Mouse (Mus musculus) erythroid progenitor cell, adult 5-6 weeks (primary cell): Measurements from ENCODE around the gene Gm7694. TPM values are rescaled to one million over a fixed set of nuclear protein-coding genes. Genes with fewer than 3 reads are reported as not detected.

Experiments
- ATAC-seq: replicated peaks from 2 replicates; pipeline ENCODE4 v1.8.0; 2016; ENCODE audit warnings: moderate number of reproducible peaks, mild to moderate bottlenecking, moderate TSS enrichment, inconsistent platforms; ENCODE audit not compliant: poor library complexity, low FRiP score, severe bottlenecking
- total RNA-seq, 2 experiments: library from RNA; stranded (forward) in 1 of 2; stranded (reverse) in 1 of 2; fragments of 150-400 nt in 1 of 2; fragments of 186-747, 209-891 nt in 1 of 2; gene quantifications; 2 replicates each; pipeline versions ENCODE4 v1.2.3 to v1.2.4; 2015 to 2017; ENCODE audit warnings: low replicate concordance in 2 of 2

Gene Gm7694
- total RNA-seq, 2 experiments from 2014 or later = 12.6 to 29.0 TPM

DNA sequence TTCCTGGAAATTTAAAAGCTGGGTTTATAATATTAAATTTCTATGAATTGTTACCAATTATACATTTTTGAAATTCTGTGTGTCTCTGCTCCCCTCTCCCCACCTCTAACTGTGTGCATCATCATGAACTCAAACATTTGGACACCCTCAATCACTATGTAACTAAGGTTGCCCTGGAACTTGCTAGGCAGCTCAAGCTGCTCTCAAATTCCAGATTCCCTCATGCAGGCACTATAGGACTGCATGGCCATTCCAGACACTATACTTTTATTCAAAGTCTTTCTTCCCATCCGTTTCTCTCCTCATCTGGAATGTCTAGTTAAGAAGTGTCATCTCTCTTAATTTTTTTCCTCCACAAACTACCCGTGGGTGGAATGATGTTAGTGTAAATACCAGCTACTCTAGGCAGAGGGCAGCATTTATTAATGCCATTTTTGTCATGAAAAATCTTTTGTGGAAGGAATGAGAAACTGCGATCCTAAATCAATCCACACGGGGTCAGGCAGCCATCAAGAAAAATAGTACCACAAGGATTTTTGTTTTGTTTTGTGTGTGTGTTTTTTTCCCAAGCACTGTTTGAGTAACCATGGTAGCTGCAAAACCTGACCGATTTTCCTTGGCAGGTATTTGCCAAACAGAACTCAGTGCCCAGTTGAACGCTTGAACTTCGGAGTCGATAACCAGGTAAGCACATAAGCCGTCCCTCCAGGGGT is 13.7 kb downstream of the Gm7694 start:
- no peak for ATAC-seq

GRCm38 (mm10) chr1:170282415-170283129 is 23.6 kb downstream of the Gm7694 start:
- no peak for ATAC-seq

- ATAC-seq = no peak
Measured at GRCm38 (mm10) chr1:170277016-170277415, 29.1 kb downstream of the Gm7694 start, which contains the start of gene Sh2d1b1. TSS of gene Sh2d1b1 (plus strand) at chr1:170277320.

GRCm38 (mm10) chr1:170273252-170273651 is 32.9 kb downstream of the Gm7694 start:
- ATAC-seq = no peak

DNA sequence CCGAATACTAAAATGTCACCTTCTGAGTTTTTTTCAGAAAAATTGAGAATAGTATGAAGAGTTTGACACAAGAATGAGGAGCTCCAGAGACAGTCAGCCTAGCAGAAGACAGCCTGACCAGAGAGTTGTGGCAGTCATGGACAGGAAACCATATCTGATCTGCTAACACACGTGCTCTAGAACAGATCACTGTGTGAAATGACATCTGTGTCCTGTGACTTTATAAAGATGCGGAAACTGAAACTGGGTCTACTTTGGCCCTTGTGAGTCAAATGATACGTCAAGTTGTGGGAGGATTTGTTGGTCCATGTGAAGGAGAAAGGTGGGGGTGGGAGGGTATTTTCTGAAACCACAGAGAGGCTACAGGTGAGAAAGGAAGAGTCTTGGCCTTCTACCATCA is 35.4 kb downstream of the Gm7694 start:
- no peak for ATAC-seq

DNA sequence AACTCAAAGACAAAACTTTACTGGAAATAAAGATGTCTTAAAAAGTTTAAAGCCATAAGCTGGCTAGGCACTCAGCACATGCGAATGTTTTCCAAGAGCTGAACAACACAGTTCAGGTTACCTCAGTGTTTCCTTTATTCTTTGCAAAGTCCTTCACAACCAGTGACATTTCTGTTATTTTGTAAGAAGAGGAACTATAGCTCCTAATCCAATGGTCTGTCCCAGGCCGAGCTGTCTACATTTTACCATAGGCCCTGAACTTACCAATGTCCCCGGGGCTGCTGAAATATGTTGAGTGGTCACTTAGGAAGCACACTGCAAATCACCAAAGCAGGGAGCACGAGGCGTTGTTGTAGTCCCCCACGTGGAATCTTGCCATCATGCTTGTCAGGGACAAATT is 35.9 kb downstream of the Gm7694 start:
- ATAC-seq = no peak

GRCm38 (mm10) chr1:170255560-170255910 is 50.6 kb downstream of the Gm7694 start:
- peak; percentile 90 for ATAC-seq

- ATAC-seq = no peak
Measured at GRCm38 (mm10) chr1:170254893-170255559, 51.1 kb downstream of the Gm7694 start.

Other genes starting within 250 kb of the Gm7694 start
- 0.36 and 0.42 TPM in 2 replicates for gene Ddr2, start 195.6 kb downstream of the Gm7694 start, total RNA-seq (2015; ENCODE audit: low replicate concordance)
- gene Ddr2, start 195.6 kb downstream of the Gm7694 start, total RNA-seq (2017; ENCODE audit: low replicate concordance) = 0.90 TPM in 1 of 2 replicates, not detected in the other
- gene Uap1, start 131.4 kb downstream of the Gm7694 start, total RNA-seq (2015; ENCODE audit: low replicate concordance) = 43.6 and 45.7 TPM in 2 replicates
- gene Uap1, start 131.4 kb downstream of the Gm7694 start, total RNA-seq (2017; ENCODE audit: low replicate concordance) = 48.4 and 79.2 TPM in 2 replicates
- 47.6 and 56.2 TPM in 2 replicates for gene Uhmk1, start 90.9 kb downstream of the Gm7694 start, total RNA-seq (2015; ENCODE audit: low replicate concordance)
- gene Uhmk1, start 90.9 kb downstream of the Gm7694 start, total RNA-seq (2017; ENCODE audit: low replicate concordance) = 40.4 and 45.2 TPM in 2 replicates
- not detected in 2 replicates for gene Sh2d1b2, start 73.6 kb downstream of the Gm7694 start, total RNA-seq (2015; ENCODE audit: low replicate concordance)
- not detected in 2 replicates for gene Sh2d1b2, start 73.6 kb downstream of the Gm7694 start, total RNA-seq (2017; ENCODE audit: low replicate concordance)
- gene Sh2d1b1, start 29.0 kb downstream of the Gm7694 start, total RNA-seq (2015; ENCODE audit: low replicate concordance) = 2.5 TPM in 2 replicates
- 2.8 TPM in 1 of 2 replicates, not detected in the other for gene Sh2d1b1, start 29.0 kb downstream of the Gm7694 start, total RNA-seq (2017; ENCODE audit: low replicate concordance)
- not detected in 2 replicates for gene Spata46, start 2.5 kb upstream of the Gm7694 start, total RNA-seq (2015; ENCODE audit: low replicate concordance)
- gene Spata46, start 2.5 kb upstream of the Gm7694 start, total RNA-seq (2017; ENCODE audit: low replicate concordance) = not detected in 2 replicates